Mouse (Mus musculus) ES-E14 (cell line): ENCODE data around the gene Cdc42bpa.

Source experiments
- CHD2 ChIP-seq: IDR thresholded peaks from 2 replicates; pipeline ENCODE4 v1.6.1; 2014; ENCODE audit warnings: mild to moderate bottlenecking, low read depth, low read length, inconsistent platforms
- HCFC1 ChIP-seq: IDR thresholded peaks from 2 replicates; pipeline ENCODE4 v1.6.1; 2012; ENCODE audit warnings: low read length, inconsistent platforms, borderline replicate concordance; ENCODE audit not compliant: insufficient read depth
- MAFK ChIP-seq: IDR thresholded peaks from 2 replicates; pipeline ENCODE4 v1.6.1; 2014; ENCODE audit warnings: mild to moderate bottlenecking, low read depth, low read length, inconsistent platforms; ENCODE audit not compliant: insufficient read depth
- ZC3H11A ChIP-seq: IDR thresholded peaks from 2 replicates; pipeline ENCODE4 v1.6.1; 2012; ENCODE audit warnings: low read depth, mild to moderate bottlenecking, inconsistent platforms, low read length, borderline replicate concordance
- ZNF384 ChIP-seq: IDR thresholded peaks from 2 replicates; pipeline ENCODE4 v1.6.1; 2012; ENCODE audit warnings: low read depth, low read length, inconsistent platforms

- no peak for TF ChIP-seq HCFC1
- no peak for TF ChIP-seq CHD2
- no peak for TF ChIP-seq MAFK
- no peak for TF ChIP-seq ZNF384
- TF ChIP-seq ZC3H11A: no peak
Measured at GRCm38 (mm10) chr1:179977437-179977836, 17.2 kb downstream of the Cdc42bpa start.
